Mouse (Mus musculus) lung, postnatal 0 days (tissue): ENCODE data around the gene C3.
A peak's percentile ranks its signal among the peaks of the same experiment; 100 is the strongest.

ENCODE experiments used
- CTCF ChIP-seq: IDR thresholded peaks from 2 replicates; pipeline ENCODE4 v1.5.1; 2016; ENCODE audit warnings: antibody characterized with exemption, mild to moderate bottlenecking
- EP300 ChIP-seq: IDR thresholded peaks from 2 replicates; pipeline ENCODE4 v1.6.1; 2016; ENCODE audit warnings: antibody characterized with exemption, mild to moderate bottlenecking, control low read depth

- TF ChIP-seq EP300 (no peak), CTCF (peak; percentile 57)
These were observed 21.5 kb upstream of the C3 start, which contains the start of gene Trip10 for GRCm38 (mm10) chr17:57249186-57250181.
